In genomic region chr9:63970388-63970787, GRCm38 (mm10) we compare ENCODE assay signal across 7 mouse cellular contexts. TPM values are rescaled to one million over a fixed set of nuclear protein-coding genes. Genes with fewer than 3 reads are reported as not detected.
DNase-seq lines count a peak whose midpoint lies in the region; ATAC-seq and TF ChIP-seq lines count a peak whose summit lies in the region.

No protein-coding gene starts in this region.

- peak overlapping the region; percentile 47 for H3K27ac ChIP-seq in embryonic facial prominence, embryonic 12.5 days
- H3K27ac ChIP-seq in intestine, postnatal 0 days (ENCODE audit: low read depth, low read length) = peak overlapping the region; percentile 46; the same call in 1 of the 2 replicates
- peak overlapping the region; percentile 57 for H3K27ac ChIP-seq in liver, postnatal 0 days (ENCODE audit: low read depth)

- H3K4me3 ChIP-seq in embryonic facial prominence, embryonic 12.5 days = no peak overlapping the region
- no peak overlapping the region for H3K4me3 ChIP-seq in intestine, postnatal 0 days (ENCODE audit: low read depth, low read length)
- no peak overlapping the region for H3K4me3 ChIP-seq in liver, postnatal 0 days (ENCODE audit: low read depth, low read length)

- 72% methylated on average over 12 of the region's 12 CpGs for WGBS in embryonic facial prominence, embryonic 12.5 days
- WGBS in intestine, postnatal 0 days = 26% methylated on average over 12 of the region's 12 CpGs
- 35% methylated on average over 12 of the region's 12 CpGs for WGBS in liver, postnatal 0 days (ENCODE audit: insufficient replicate concordance)

- H3K27me3 ChIP-seq in embryonic facial prominence, embryonic 12.5 days = no peaks in the 10 kb centered on the region
- H3K27me3 ChIP-seq in intestine, postnatal 0 days (replicated peaks; ENCODE audit: control insufficient read depth, insufficient read depth, low read length) = no peaks in the 10 kb centered on the region
- H3K27me3 ChIP-seq in liver, postnatal 0 days (ENCODE audit: insufficient read depth, low read length) = no peaks in the 10 kb centered on the region

- peak; percentile 43; the same call in 1 of the 2 replicates for TF ChIP-seq EP300 in liver, postnatal 0 days (IDR thresholded peaks at IDR 0.05; ENCODE audit: low read depth)

- no peak for ATAC-seq in embryonic facial prominence, embryonic 12.5 days (ENCODE audit: insufficient number of reproducible peaks, insufficient read depth, low FRiP score, low TSS enrichment)
- ATAC-seq in intestine, postnatal 0 days = peak; percentile 26; the same call in 1 of the 2 replicates
- peak; percentile 42 for ATAC-seq in liver, postnatal 0 days

- H3K36me3 ChIP-seq in embryonic facial prominence, embryonic 12.5 days = peaks cover 12% of the 10 kb centered on the region; the same call in 1 of the 2 replicates
- no peaks in the 10 kb centered on the region for H3K36me3 ChIP-seq in intestine, postnatal 0 days (ENCODE audit: control insufficient read depth, insufficient read depth)
- no peaks in the 10 kb centered on the region for H3K36me3 ChIP-seq in liver, postnatal 0 days (replicated peaks; ENCODE audit: insufficient read depth, low read length)

- H3K4me2 ChIP-seq in embryonic facial prominence, embryonic 12.5 days (replicated peaks) = no peak overlapping the region
- H3K4me2 ChIP-seq in intestine, postnatal 0 days (replicated peaks; ENCODE audit: low read depth) = no peak overlapping the region
- H3K4me2 ChIP-seq in liver, postnatal 0 days (ENCODE audit: low read depth, low read length) = no peak overlapping the region

- no peaks in the 10 kb centered on the region for H3K9me3 ChIP-seq in embryonic facial prominence, embryonic 12.5 days
- no peaks in the 10 kb centered on the region for H3K9me3 ChIP-seq in intestine, postnatal 0 days (ENCODE audit: control insufficient read depth)
- no peaks in the 10 kb centered on the region for H3K9me3 ChIP-seq in liver, postnatal 0 days (ENCODE audit: low read length)

- H3K9ac ChIP-seq in embryonic facial prominence, embryonic 12.5 days = peak overlapping the region; percentile 5; the same call in 1 of the 2 replicates
- no peak overlapping the region for H3K9ac ChIP-seq in intestine, postnatal 0 days (ENCODE audit: low read depth, low read length)
- no peak overlapping the region for H3K9ac ChIP-seq in liver, postnatal 0 days (replicated peaks)

- peaks cover 84% of the 10 kb centered on the region for H3K4me1 ChIP-seq in embryonic facial prominence, embryonic 12.5 days
- H3K4me1 ChIP-seq in intestine, postnatal 0 days (replicated peaks; ENCODE audit: control insufficient read depth, insufficient read depth, low read length) = 0 out of 2 replicates have a peak, but pooled peaks cover 11% of the 10 kb centered on the region
- peaks cover 14% of the 10 kb centered on the region for H3K4me1 ChIP-seq in liver, postnatal 0 days (ENCODE audit: insufficient read depth)

- peak; percentile 99 for DNase-seq in heart, adult 11 months
- DNase-seq in liver, postnatal 0 days = peak; percentile 42
- DNase-seq in Muller cell, postnatal 12 days (ENCODE audit: inconsistent ontology term) = no peak
- DNase-seq in yolk sac, embryonic 10.5 days (ENCODE audit: low spot score) = no peak
- no peak for DNase-seq in frontal cortex, postnatal 36 days (ENCODE audit: low spot score in 2 of 2)

- no peak for TF ChIP-seq CTCF in intestine, postnatal 0 days (IDR thresholded peaks at IDR 0.05; ENCODE audit: low read depth)
- TF ChIP-seq CTCF in liver, postnatal 0 days (IDR thresholded peaks at IDR 0.05; ENCODE audit: low read depth) = no peak

RNA-seq across cellular contexts. Expression of gene Smad6, which starts 51.5 kb away (rescaled TPM):
- polyA plus RNA-seq in embryonic facial prominence, embryonic 12.5 days (2016; fragmentation: Nextera tagmentation; extraction: Ambion mirVana) = 25.4 and 26.0 TPM in 2 replicates
- 5.4 and 6.1 TPM in 2 replicates for polyA plus RNA-seq in intestine, postnatal 0 days (2015; fragmentation: Nextera tagmentation; extraction: Ambion mirVana)
- 1.8 and 2.9 TPM in 2 replicates for polyA plus RNA-seq in liver, postnatal 0 days (2015; fragmentation: Nextera tagmentation; extraction: Ambion mirVana)

Comparison
In these comparisons a context has a peak if more than half of its experiments do, and no peak if none do; other contexts are left out.
1. DNase-seq: peak in heart, adult 11 months (single experiment) and liver, postnatal 0 days (single experiment); none in Muller cell, postnatal 12 days (single experiment), yolk sac, embryonic 10.5 days (single experiment) and frontal cortex, postnatal 36 days (0 of 2).
2. Peak in every context shown above with its lines, with median percentiles within 50 percentile points of each other: H3K27ac ChIP-seq.